Mouse (Mus musculus) lung, postnatal 0 days (tissue): ENCODE measurements at regions not wholly inside any gene's neighbourhood (a gene's known extent, or its start where the extent isn't known, plus 50 kb on each side); places are given as distances from the start of the nearest gene placed in this dataset.

ENCODE experiments used
- CTCF ChIP-seq: IDR thresholded peaks from 2 replicates; pipeline ENCODE4 v1.5.1; 2016; ENCODE audit warnings: antibody characterized with exemption, mild to moderate bottlenecking
- EP300 ChIP-seq: IDR thresholded peaks from 2 replicates; pipeline ENCODE4 v1.6.1; 2016; ENCODE audit warnings: antibody characterized with exemption, mild to moderate bottlenecking, control low read depth

DNA sequence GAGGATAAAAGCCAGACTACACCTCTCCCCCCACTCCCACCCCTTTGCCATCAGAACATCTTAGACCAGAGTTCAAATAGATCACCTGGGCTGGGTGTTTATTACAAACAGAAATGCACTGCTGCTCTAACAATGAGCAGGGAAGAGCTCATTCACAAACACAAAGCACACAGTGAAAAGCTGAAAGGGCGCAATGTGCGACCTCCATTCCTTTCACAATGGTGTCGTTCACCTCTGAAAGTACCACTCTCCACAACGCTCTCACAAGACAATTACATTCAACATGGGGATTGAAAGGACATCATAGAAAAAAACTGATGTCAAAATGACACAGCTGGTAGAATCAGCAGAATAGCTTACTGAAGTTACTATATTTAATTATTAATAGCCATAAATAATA lies 426.8 kb downstream of the Fat4 start:
- TF ChIP-seq CTCF (no peak), EP300 (no peak)
